Mouse (Mus musculus): ENCODE measurements at regions not wholly inside any gene's neighbourhood (a gene's known extent, or its start where the extent isn't known, plus 50 kb on each side); places are given as distances from the start of the nearest gene placed in this dataset.
"Not testable (repeated sequence)": the region's sequence is repeated elsewhere in the genome, so short reads cannot be mapped to it uniquely, and the experiment has no call there.

DNA sequence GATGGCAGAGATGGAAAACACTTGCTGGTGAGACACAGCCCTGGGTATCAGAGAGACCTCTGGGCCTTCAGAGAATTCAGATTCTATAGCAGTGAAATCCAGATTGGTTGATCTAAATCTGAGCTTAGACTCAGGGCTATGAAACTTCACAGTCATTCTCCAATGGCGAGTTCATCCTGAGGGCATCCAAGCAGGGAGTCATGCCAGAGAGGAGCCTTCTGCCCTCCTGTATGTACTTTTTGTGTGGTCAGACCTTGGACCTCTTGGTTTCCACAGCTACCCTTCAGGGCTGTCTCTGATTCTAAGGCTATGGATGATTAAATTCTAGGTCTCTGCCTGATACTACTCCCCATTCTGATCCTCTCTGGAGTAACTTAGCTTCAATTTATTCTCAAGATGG is 122.0 kb upstream of the Mettl15 start:
- 61% methylated on average over 1 of the region's 1 CpGs for WGBS
- H3K4me3 ChIP-seq (replicated peaks; ENCODE audit: low read depth, low read length), result no peak overlapping the region
- no peak for ATAC-seq (replicated peaks; ENCODE audit: low FRiP score, low read depth)

DNA sequence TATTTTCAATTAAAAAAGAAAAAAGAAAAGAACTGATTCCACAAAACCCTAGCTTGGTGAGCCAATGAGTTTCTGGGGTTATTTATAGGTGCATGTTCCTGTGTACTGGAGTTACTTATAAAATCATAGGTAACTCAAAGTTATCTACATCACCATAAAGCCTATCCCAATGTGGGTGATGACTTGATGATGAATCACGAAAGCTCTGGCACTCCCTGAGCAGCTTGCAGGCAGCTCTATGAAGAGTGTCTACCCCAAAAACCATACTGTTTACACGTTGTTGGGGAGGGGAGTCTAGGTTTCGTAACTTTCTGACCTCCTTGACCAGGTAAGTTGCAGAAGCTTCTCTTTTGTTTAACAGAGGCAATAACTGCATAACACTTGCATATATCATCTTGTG is 123.7 kb upstream of the Mettl15 start:
- Histone ChIP-seq H3K27me3 (ENCODE audit: insufficient read depth, low read length) (no peaks in the 10 kb centered on the region), H3K9ac (ENCODE audit: low read depth, low read length) (no peak overlapping the region), H3K4me3 (replicated peaks; ENCODE audit: low read depth, low read length) (no peak overlapping the region), H3K36me3 (ENCODE audit: insufficient read depth, low read length) (no peaks in the 10 kb centered on the region), H3K9me3 (replicated peaks; ENCODE audit: low read length) (no peaks in the 10 kb centered on the region), H3K27ac (no peak overlapping the region), H3K4me2 (ENCODE audit: low read length) (no peak overlapping the region), H3K4me1 (replicated peaks; ENCODE audit: insufficient read depth, low read length) (no peaks in the 10 kb centered on the region)
- TF ChIP-seq CTCF (IDR thresholded peaks at IDR 0.05; ENCODE audit: low read depth), result no peak
- ATAC-seq (replicated peaks; ENCODE audit: low FRiP score, low read depth) (no peak), DNase-seq (ENCODE audit: low spot score) (no peak)
- 71% methylated on average over 3 of the region's 3 CpGs for WGBS

More for the DNA sequence above, 122.0 kb upstream of the Mettl15 start:
- no peaks in the 10 kb centered on the region for H3K9me3 ChIP-seq (replicated peaks; ENCODE audit: low read length)
- no peak for TF ChIP-seq CTCF (IDR thresholded peaks at IDR 0.05; ENCODE audit: low read depth)
- no peak for DNase-seq (ENCODE audit: low spot score)
- no peak overlapping the region for H3K4me2 ChIP-seq (ENCODE audit: low read length)
- H3K36me3 ChIP-seq (ENCODE audit: insufficient read depth, low read length), result no peaks in the 10 kb centered on the region
- no peaks in the 10 kb centered on the region for H3K27me3 ChIP-seq (ENCODE audit: insufficient read depth, low read length)
- no peak overlapping the region for H3K9ac ChIP-seq (ENCODE audit: low read depth, low read length)
- H3K4me1 ChIP-seq (replicated peaks; ENCODE audit: insufficient read depth, low read length), result no peaks in the 10 kb centered on the region
- H3K27ac ChIP-seq, result no peak overlapping the region

DNA sequence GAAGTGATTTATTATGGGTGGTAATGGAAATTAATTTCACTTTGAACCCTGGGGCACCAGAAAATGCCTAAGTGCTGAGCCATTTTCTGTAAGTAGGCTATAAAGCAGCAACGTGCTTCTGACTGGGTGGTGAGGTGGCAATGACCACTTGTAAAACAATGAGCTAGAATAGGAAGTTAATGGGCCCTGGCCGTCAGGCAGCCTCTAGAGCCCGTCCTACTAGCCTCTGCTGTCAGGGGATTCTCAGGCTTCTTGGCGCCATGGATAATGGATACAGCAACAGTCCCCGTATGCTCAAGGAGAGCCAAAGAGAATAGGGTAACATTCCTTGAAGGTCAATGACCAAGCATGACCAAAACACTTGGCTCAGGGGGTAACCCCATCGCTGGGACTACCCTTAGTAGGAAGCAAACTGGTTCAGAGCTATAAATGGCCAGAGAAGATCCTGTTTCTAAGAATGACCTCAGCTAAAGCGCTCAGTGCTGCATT is 126.1 kb upstream of the Mettl15 start:
- Histone ChIP-seq H3K9ac (ENCODE audit: low read depth, low read length) (no peak overlapping the region), H3K27ac (no peak overlapping the region), H3K4me2 (ENCODE audit: low read length) (no peak overlapping the region), H3K4me1 (replicated peaks; ENCODE audit: insufficient read depth, low read length) (no peaks in the 10 kb centered on the region), H3K4me3 (replicated peaks; ENCODE audit: low read depth, low read length) (no peak overlapping the region), H3K36me3 (ENCODE audit: insufficient read depth, low read length) (no peaks in the 10 kb centered on the region), H3K9me3 (replicated peaks; ENCODE audit: low read length) (no peaks in the 10 kb centered on the region), H3K27me3 (ENCODE audit: insufficient read depth, low read length) (no peaks in the 10 kb centered on the region)
- ATAC-seq (replicated peaks; ENCODE audit: low FRiP score, low read depth) (0 out of 2 replicates have a peak, but pooled peaks have one; percentile 29), DNase-seq (ENCODE audit: low spot score) (no peak)
- no peak for TF ChIP-seq CTCF (IDR thresholded peaks at IDR 0.05; ENCODE audit: low read depth)
- WGBS, result 23% methylated on average over 7 of the region's 7 CpGs

DNA sequence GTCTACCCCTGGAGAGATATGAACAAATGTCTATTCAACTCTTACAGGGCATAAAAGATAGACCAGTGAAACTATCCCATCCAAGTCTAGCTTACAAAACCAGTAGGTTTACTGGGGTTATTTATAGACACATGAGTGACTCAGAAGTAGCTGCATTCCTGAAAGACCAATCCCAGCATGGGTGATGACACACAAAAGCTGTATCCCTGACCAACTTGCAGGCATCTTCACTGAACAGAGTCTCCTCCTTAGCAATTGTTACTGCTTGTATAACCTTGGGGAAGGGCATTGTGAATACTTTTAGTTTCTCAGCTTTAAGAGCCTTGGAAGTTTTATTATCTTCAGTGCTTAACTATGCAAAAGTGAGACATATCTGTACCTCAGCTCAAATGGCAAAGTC is 139.6 kb upstream of the Mettl15 start:
- ATAC-seq (replicated peaks; ENCODE audit: low FRiP score, low read depth), result no peak
- H3K4me3 ChIP-seq (replicated peaks; ENCODE audit: low read depth, low read length), result no peak overlapping the region
- H3K9ac ChIP-seq (ENCODE audit: low read depth, low read length), result no peak overlapping the region
- TF ChIP-seq CTCF (IDR thresholded peaks at IDR 0.05; ENCODE audit: low read depth), result no peak
- no peak overlapping the region for H3K27ac ChIP-seq
- no peak overlapping the region for H3K4me2 ChIP-seq (ENCODE audit: low read length)
- no peak for DNase-seq (ENCODE audit: low spot score)
- no peaks in the 10 kb centered on the region for H3K36me3 ChIP-seq (ENCODE audit: insufficient read depth, low read length)
- no peaks in the 10 kb centered on the region for H3K9me3 ChIP-seq (replicated peaks; ENCODE audit: low read length)
- H3K27me3 ChIP-seq (ENCODE audit: insufficient read depth, low read length), result no peaks in the 10 kb centered on the region
- H3K4me1 ChIP-seq (replicated peaks; ENCODE audit: insufficient read depth, low read length), result no peaks in the 10 kb centered on the region

DNA sequence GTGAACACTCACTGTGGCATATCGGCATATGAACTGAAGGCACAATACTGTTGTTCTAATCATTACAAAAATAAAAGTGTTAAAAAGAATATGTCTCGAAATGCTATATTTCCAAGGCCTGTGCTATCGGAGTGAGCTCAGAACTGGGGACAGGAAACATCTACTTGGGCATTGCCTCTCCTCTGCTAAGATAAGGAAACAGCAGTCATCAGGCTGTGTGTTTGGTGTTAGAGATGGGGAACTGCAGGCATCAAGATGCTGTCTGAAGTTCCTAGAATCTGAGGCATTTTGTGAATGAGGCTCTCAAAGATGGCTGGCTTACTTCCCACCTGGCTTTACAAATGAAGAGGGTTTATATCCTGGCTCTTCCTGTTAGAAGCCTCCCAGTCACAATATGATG is 150.6 kb upstream of the Mettl15 start:
- ATAC-seq (replicated peaks; ENCODE audit: low FRiP score, low read depth), result no peak
- no peak overlapping the region for H3K4me2 ChIP-seq (ENCODE audit: low read length)
- TF ChIP-seq CTCF (IDR thresholded peaks at IDR 0.05; ENCODE audit: low read depth), result no peak
- H3K9me3 ChIP-seq (replicated peaks; ENCODE audit: low read length), result no peaks in the 10 kb centered on the region
- no peaks in the 10 kb centered on the region for H3K36me3 ChIP-seq (ENCODE audit: insufficient read depth, low read length)
- no peak overlapping the region for H3K9ac ChIP-seq (ENCODE audit: low read depth, low read length)
- 88% methylated on average over 3 of the region's 3 CpGs for WGBS
- DNase-seq (ENCODE audit: low spot score), result no peak
- no peak overlapping the region for H3K27ac ChIP-seq
- H3K4me3 ChIP-seq (replicated peaks; ENCODE audit: low read depth, low read length), result no peak overlapping the region
- no peaks in the 10 kb centered on the region for H3K4me1 ChIP-seq (replicated peaks; ENCODE audit: insufficient read depth, low read length)
- H3K27me3 ChIP-seq (ENCODE audit: insufficient read depth, low read length), result no peaks in the 10 kb centered on the region

DNA sequence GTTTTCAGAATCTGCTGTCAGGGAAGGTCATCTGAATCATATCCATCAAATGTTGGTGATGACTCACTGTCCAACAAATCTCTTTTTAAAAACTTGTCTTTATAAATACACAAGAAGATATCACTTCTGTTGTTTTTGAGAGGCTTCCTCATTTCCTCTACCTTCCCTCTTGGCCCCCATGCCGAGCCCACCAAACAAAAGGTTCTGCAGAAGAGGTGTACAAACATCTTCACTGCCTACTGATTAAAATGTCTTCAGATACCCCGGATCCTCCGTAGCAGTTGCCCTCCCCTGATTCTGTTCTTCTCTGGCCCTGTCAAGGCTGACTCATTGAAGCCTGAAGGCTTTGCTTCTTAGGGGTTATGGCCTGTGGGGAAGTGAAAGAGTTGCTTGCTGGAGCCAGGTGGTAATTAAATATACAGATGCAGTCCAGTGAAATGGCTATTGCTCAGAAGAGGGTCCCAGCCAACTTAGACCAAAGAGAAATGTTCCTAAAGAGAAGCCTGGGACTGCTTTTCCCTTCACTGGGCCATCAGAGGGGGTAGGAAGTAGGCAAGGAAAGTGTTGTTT is 162.1 kb upstream of the Mettl15 start:
- no peaks in the 10 kb centered on the region for H3K27me3 ChIP-seq (ENCODE audit: insufficient read depth, low read length)
- no peak for TF ChIP-seq CTCF (IDR thresholded peaks at IDR 0.05; ENCODE audit: low read depth)
- no peaks in the 10 kb centered on the region for H3K36me3 ChIP-seq (ENCODE audit: insufficient read depth, low read length)
- no peak overlapping the region for H3K9ac ChIP-seq (ENCODE audit: low read depth, low read length)
- H3K9me3 ChIP-seq (replicated peaks; ENCODE audit: low read length), result no peaks in the 10 kb centered on the region
- DNase-seq (ENCODE audit: low spot score) (no peak), ATAC-seq (replicated peaks; ENCODE audit: low FRiP score, low read depth) (no peak)
- H3K4me1 ChIP-seq (replicated peaks; ENCODE audit: insufficient read depth, low read length), result no peaks in the 10 kb centered on the region
- H3K27ac ChIP-seq, result no peak overlapping the region
- no peak overlapping the region for H3K4me3 ChIP-seq (replicated peaks; ENCODE audit: low read depth, low read length)
- 68% methylated on average over 3 of the region's 3 CpGs for WGBS
- no peak overlapping the region for H3K4me2 ChIP-seq (ENCODE audit: low read length)

DNA sequence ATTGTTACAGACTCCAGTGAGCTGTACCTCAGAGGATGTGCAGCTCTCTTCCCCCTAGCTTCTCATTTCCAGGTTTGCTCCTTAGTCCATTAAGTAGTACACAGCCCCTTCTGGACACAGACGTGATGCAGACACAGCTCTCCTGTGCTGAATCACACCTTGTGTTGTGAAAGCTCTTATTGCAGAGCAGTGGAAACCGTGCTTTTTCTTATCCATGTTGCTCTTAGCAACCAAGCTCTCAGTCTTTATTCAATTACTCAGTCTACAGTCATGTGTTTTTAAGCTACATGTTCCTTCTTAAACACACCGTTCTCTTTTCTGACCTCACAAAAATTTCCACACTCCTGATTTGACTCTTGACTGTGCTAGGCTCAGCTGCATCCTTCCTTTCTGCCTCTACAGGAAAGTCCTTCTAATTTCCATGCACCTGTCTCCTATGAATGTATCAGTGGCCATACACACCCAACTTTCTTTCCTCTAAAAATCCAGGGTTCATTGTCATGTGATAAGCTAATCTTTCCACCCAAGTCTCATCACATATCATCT is 163.0 kb upstream of the Mettl15 start:
- no peaks in the 10 kb centered on the region for H3K36me3 ChIP-seq (ENCODE audit: insufficient read depth, low read length)
- H3K27me3 ChIP-seq (ENCODE audit: insufficient read depth, low read length), result no peaks in the 10 kb centered on the region
- ATAC-seq (replicated peaks; ENCODE audit: low FRiP score, low read depth) (no peak), DNase-seq (ENCODE audit: low spot score) (no peak)
- H3K4me2 ChIP-seq (ENCODE audit: low read length), result no peak overlapping the region
- H3K9me3 ChIP-seq (replicated peaks; ENCODE audit: low read length), result no peaks in the 10 kb centered on the region
- H3K4me1 ChIP-seq (replicated peaks; ENCODE audit: insufficient read depth, low read length), result no peaks in the 10 kb centered on the region
- H3K9ac ChIP-seq (ENCODE audit: low read depth, low read length), result no peak overlapping the region
- WGBS, result 71% methylated on average over 3 of the region's 3 CpGs
- no peak overlapping the region for H3K27ac ChIP-seq
- no peak overlapping the region for H3K4me3 ChIP-seq (replicated peaks; ENCODE audit: low read depth, low read length)
- no peak for TF ChIP-seq CTCF (IDR thresholded peaks at IDR 0.05; ENCODE audit: low read depth)

DNA sequence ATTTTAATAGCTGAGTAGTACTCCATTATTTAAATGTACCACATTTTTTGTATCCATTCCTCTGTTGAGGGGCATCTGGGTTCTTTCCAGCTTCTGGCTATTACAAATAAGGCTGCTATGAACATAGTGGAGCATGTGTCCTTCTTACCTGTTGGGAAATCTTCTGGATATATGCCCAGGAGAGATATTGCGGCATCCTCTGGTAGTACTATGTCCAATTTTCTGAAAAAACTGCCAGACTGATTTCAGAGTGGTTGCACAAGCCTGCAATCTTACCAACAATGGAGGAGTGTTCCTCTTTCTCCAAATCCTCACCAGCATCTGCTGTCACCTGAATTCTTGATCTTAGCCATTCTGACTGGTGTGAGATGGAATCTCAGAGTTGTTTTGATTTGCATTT is 181.7 kb upstream of the Mettl15 start:
- H3K36me3 ChIP-seq (ENCODE audit: insufficient read depth, low read length); H3K27ac ChIP-seq; H3K4me1 ChIP-seq (replicated peaks; ENCODE audit: insufficient read depth, low read length); ATAC-seq (replicated peaks; ENCODE audit: low FRiP score, low read depth); H3K4me3 ChIP-seq (replicated peaks; ENCODE audit: low read depth, low read length); H3K9ac ChIP-seq (ENCODE audit: low read depth, low read length); H3K4me2 ChIP-seq (ENCODE audit: low read length); DNase-seq (ENCODE audit: low spot score); H3K9me3 ChIP-seq (replicated peaks; ENCODE audit: low read length); H3K27me3 ChIP-seq (ENCODE audit: insufficient read depth, low read length): not testable (repeated sequence)
- WGBS, result 88% methylated on average over 1 of the region's 1 CpGs

Data from kidney, postnatal 0 days (tissue).